Mouse (Mus musculus) small intestine, adult 2 months (tissue): Measurements from ENCODE around the gene Ccnyl1.

Experiments used
- CTCF ChIP-seq: fragments of 200-500 bp; IDR thresholded peaks from 2 replicates; pipeline ENCODE4 v1.5.1; 2012; ENCODE audit warnings: low read depth, mild to moderate bottlenecking, control low read depth, inconsistent platforms, low read length, moderate library complexity, mixed read lengths; ENCODE audit not compliant: insufficient replicate concordance, insufficient read length; ENCODE audit errors: extremely low read depth
- POLR2A ChIP-seq: fragments of 200-500 bp; IDR thresholded peaks from 2 replicates; pipeline ENCODE4 v1.6.1; 2012; ENCODE audit warnings: low read depth, mild to moderate bottlenecking, control low read depth, inconsistent platforms, low read length, moderate library complexity

GRCm38 (mm10) chr1:64701780-64702179, 11.5 kb downstream of the Ccnyl1 start:
- TF ChIP-seq POLR2A (no peak), CTCF (no peak)
